Mouse (Mus musculus): ENCODE data around the gene Chst13. TPM values are rescaled to one million over a fixed set of nuclear protein-coding genes. Genes with fewer than 3 reads are reported as not detected.

Gene Chst13
- polyA plus RNA-seq, 1 experiment: 0.57 TPM

GRCm38 (mm10) chr6:90360024-90360781 lies 35.2 kb upstream of the Chst13 start:
- no peak for DNase-seq
- H3K4me1 ChIP-seq (replicated peaks; ENCODE audit: control insufficient read depth, insufficient read depth, low read length): no peaks in the 10 kb centered on the region
- no peak overlapping the region for H3K4me3 ChIP-seq (ENCODE audit: control insufficient read depth, insufficient read depth, low read length)
- H3K27ac ChIP-seq (ENCODE audit: control insufficient read depth, insufficient read depth, low read length): no peak overlapping the region
- WGBS: 68% methylated on average over 7 of the region's 7 CpGs
- no peak for TF ChIP-seq POLR2A (IDR thresholded peaks at IDR 0.05; ENCODE audit: control insufficient read depth, extremely low read depth, insufficient read depth, low read length, poor library complexity)
- no peak for TF ChIP-seq CTCF (IDR thresholded peaks at IDR 0.05; ENCODE audit: borderline replicate concordance, control insufficient read depth, extremely low read depth, insufficient read depth, low read length, poor library complexity)
- no peaks in the 10 kb centered on the region for H3K36me3 ChIP-seq (ENCODE audit: control insufficient read depth, insufficient read depth, low read length)
- H3K27me3 ChIP-seq (ENCODE audit: control insufficient read depth, insufficient read depth, low read length): no peaks in the 10 kb centered on the region

GRCm38 (mm10) chr6:90359445-90359844 lies 34.5 kb upstream of the Chst13 start:
- H3K27me3 ChIP-seq (ENCODE audit: control insufficient read depth, insufficient read depth, low read length): no peaks in the 10 kb centered on the region
- no peaks in the 10 kb centered on the region for H3K36me3 ChIP-seq (ENCODE audit: control insufficient read depth, insufficient read depth, low read length)
- no peak for DNase-seq
- no peaks in the 10 kb centered on the region for H3K4me1 ChIP-seq (replicated peaks; ENCODE audit: control insufficient read depth, insufficient read depth, low read length)
- no peak overlapping the region for H3K27ac ChIP-seq (ENCODE audit: control insufficient read depth, insufficient read depth, low read length)
- 81% methylated on average over 2 of the region's 2 CpGs for WGBS
- no peak overlapping the region for H3K4me3 ChIP-seq (ENCODE audit: control insufficient read depth, insufficient read depth, low read length)
- TF ChIP-seq POLR2A (IDR thresholded peaks at IDR 0.05; ENCODE audit: control insufficient read depth, extremely low read depth, insufficient read depth, low read length, poor library complexity): no peak
- no peak for TF ChIP-seq CTCF (IDR thresholded peaks at IDR 0.05; ENCODE audit: borderline replicate concordance, control insufficient read depth, extremely low read depth, insufficient read depth, low read length, poor library complexity)

GRCm38 (mm10) chr6:90358142-90358541 lies 33.2 kb upstream of the Chst13 start:
- WGBS: 70% methylated on average over 5 of the region's 5 CpGs
- no peak overlapping the region for H3K4me3 ChIP-seq (ENCODE audit: control insufficient read depth, insufficient read depth, low read length)
- H3K4me1 ChIP-seq (replicated peaks; ENCODE audit: control insufficient read depth, insufficient read depth, low read length): no peaks in the 10 kb centered on the region
- no peak overlapping the region for H3K27ac ChIP-seq (ENCODE audit: control insufficient read depth, insufficient read depth, low read length)
- no peak for DNase-seq
- no peaks in the 10 kb centered on the region for H3K36me3 ChIP-seq (ENCODE audit: control insufficient read depth, insufficient read depth, low read length)
- TF ChIP-seq CTCF (IDR thresholded peaks at IDR 0.05; ENCODE audit: borderline replicate concordance, control insufficient read depth, extremely low read depth, insufficient read depth, low read length, poor library complexity): no peak
- TF ChIP-seq POLR2A (IDR thresholded peaks at IDR 0.05; ENCODE audit: control insufficient read depth, extremely low read depth, insufficient read depth, low read length, poor library complexity): no peak
- no peaks in the 10 kb centered on the region for H3K27me3 ChIP-seq (ENCODE audit: control insufficient read depth, insufficient read depth, low read length)

GRCm38 (mm10) chr6:90350011-90350410 lies 25.0 kb upstream of the Chst13 start:
- no peak for DNase-seq
- H3K36me3 ChIP-seq (ENCODE audit: control insufficient read depth, insufficient read depth, low read length): no peaks in the 10 kb centered on the region
- no peak for TF ChIP-seq POLR2A (IDR thresholded peaks at IDR 0.05; ENCODE audit: control insufficient read depth, extremely low read depth, insufficient read depth, low read length, poor library complexity)
- TF ChIP-seq CTCF (IDR thresholded peaks at IDR 0.05; ENCODE audit: borderline replicate concordance, control insufficient read depth, extremely low read depth, insufficient read depth, low read length, poor library complexity): no peak
- no peak overlapping the region for H3K4me3 ChIP-seq (ENCODE audit: control insufficient read depth, insufficient read depth, low read length)
- H3K27ac ChIP-seq (ENCODE audit: control insufficient read depth, insufficient read depth, low read length): no peak overlapping the region
- H3K4me1 ChIP-seq (replicated peaks; ENCODE audit: control insufficient read depth, insufficient read depth, low read length): no peaks in the 10 kb centered on the region
- WGBS: 81% methylated on average over 2 of the region's 2 CpGs
- H3K27me3 ChIP-seq (ENCODE audit: control insufficient read depth, insufficient read depth, low read length): no peaks in the 10 kb centered on the region

- WGBS: 81% methylated on average over 4 of the region's 4 CpGs
- no peak overlapping the region for H3K27ac ChIP-seq (ENCODE audit: control insufficient read depth, insufficient read depth, low read length)
- TF ChIP-seq POLR2A (IDR thresholded peaks at IDR 0.05; ENCODE audit: control insufficient read depth, extremely low read depth, insufficient read depth, low read length, poor library complexity) (no peak), CTCF (IDR thresholded peaks at IDR 0.05; ENCODE audit: borderline replicate concordance, control insufficient read depth, extremely low read depth, insufficient read depth, low read length, poor library complexity) (no peak)
- no peak for DNase-seq
- H3K27me3 ChIP-seq (ENCODE audit: control insufficient read depth, insufficient read depth, low read length): no peaks in the 10 kb centered on the region
- H3K4me3 ChIP-seq (ENCODE audit: control insufficient read depth, insufficient read depth, low read length): no peak overlapping the region
- no peaks in the 10 kb centered on the region for H3K4me1 ChIP-seq (replicated peaks; ENCODE audit: control insufficient read depth, insufficient read depth, low read length)
- H3K36me3 ChIP-seq (ENCODE audit: control insufficient read depth, insufficient read depth, low read length): no peaks in the 10 kb centered on the region
These were observed 23.5 kb upstream of the Chst13 start for GRCm38 (mm10) chr6:90348500-90348899.

- Histone ChIP-seq H3K27me3 (ENCODE audit: control insufficient read depth, insufficient read depth, low read length) (no peaks in the 10 kb centered on the region), H3K4me3 (ENCODE audit: control insufficient read depth, insufficient read depth, low read length) (no peak overlapping the region), H3K27ac (ENCODE audit: control insufficient read depth, insufficient read depth, low read length) (no peak overlapping the region), H3K4me1 (replicated peaks; ENCODE audit: control insufficient read depth, insufficient read depth, low read length) (no peaks in the 10 kb centered on the region), H3K36me3 (ENCODE audit: control insufficient read depth, insufficient read depth, low read length) (no peaks in the 10 kb centered on the region)
- WGBS: 49% methylated on average over 4 of the region's 4 CpGs
- no peak for DNase-seq
- no peak for TF ChIP-seq CTCF (IDR thresholded peaks at IDR 0.05; ENCODE audit: borderline replicate concordance, control insufficient read depth, extremely low read depth, insufficient read depth, low read length, poor library complexity)
- TF ChIP-seq POLR2A (IDR thresholded peaks at IDR 0.05; ENCODE audit: control insufficient read depth, extremely low read depth, insufficient read depth, low read length, poor library complexity): no peak
These were observed 22.2 kb upstream of the Chst13 start for GRCm38 (mm10) chr6:90347183-90347582.

Data from thymus, adult 2 months (tissue).